Mouse (Mus musculus) layer of hippocampus, postnatal 36 days (tissue): ENCODE data around the gene Gpr83. TPM values are rescaled to one million over a fixed set of nuclear protein-coding genes. Genes with fewer than 3 reads are reported as not detected.

Source experiments
- DNase-seq, 2 experiments: peaks; one replicate each; pipeline ENCODE4 v3.0.0; 2022
- total RNA-seq, 2 experiments: library from RNA; stranded (reverse); gene quantifications; 2 replicates each; pipeline ENCODE4 v1.2.3; 2021

Gene Gpr83
- 10 to 100 TPM; 13.0 to 13.8 TPM for total RNA-seq

DNA sequence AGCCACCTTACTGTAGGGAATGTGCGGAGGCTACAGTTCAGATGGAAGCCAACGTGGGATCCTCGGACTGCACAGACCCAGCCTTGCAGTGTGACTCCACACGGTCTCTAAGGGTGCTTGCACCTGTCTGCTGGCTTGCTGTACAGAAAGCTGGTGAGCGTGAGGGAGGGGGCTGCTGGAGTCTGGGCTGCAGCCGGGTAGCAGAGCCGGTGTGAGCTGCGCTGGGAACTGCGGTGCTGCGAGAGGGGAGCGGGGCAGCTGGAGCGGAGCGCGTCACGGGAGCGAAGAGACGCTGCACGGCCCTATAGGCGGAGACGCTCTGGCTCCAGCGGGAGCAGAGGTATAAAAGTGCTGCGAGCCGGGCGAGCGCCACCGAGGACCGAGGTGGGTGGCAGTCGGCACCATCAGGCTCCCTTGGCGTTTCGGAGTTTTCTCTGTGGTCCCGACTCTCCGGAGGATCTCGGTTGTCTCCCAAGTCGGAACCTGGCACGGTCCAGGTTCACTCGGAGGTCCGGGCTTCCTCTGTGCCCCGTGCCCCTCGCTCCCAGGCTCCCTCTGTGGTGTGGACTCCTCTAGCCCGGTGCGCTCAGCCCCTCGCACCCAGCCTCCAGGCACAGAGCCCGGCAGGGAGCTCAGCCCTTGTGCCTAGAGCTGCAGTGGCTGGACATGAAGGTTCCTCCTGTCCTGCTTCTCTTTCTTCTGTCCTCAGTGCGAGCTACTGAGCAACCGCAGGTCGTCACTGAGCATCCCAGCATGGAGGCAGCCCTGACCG is at the start of gene Gpr83:
TSS of gene Gpr83 (plus strand) at position 343 of the 772 bp plus-strand sequence.
- DNase-seq, result peak; percentile 57 to 65

DNA sequence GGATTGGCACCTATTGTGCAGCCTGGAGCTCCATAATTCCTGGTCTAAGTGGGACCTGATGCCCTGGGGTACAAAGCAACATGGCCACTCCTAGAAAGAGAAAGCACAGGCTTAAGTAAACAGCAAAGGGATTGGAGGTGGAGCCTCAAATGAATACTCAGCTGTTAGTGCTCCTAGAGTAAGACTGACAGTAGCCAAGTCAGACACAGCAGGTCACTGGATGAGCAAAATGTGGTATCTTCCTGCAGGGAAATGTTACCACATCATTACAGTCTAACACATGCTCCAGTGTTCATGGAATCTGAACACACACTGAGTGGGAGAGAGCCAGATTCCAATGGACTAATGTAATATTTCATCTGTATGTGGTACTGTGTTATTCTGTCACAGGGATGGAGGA is 38.6 kb upstream of the Gpr83 start:
- DNase-seq, result no peak

DNA sequence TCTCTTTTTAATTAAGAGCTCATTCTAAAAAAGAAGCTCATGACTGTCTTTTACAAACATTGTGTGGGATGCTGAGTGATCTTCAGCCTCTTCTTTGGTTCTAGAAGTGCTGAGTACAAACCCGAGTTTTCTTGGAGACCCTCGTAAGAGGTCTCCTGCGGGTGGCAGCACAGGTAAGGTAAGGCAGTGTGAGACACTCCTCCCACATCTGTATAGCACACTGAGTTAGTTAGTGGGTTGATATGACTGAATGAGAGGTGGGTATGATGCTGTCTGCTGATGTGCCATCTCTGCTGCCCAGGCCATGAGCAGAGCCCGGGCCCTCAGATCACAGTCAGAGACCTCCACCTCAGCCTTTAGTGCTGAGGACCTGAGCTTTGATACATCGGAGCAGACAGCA is 35.2 kb upstream of the Gpr83 start:
- no peak for DNase-seq

- DNase-seq, result no peak
These were observed 32.1 kb upstream of the Gpr83 start for GRCm38 (mm10) chr9:14827875-14828274.

- no peak for DNase-seq
These were observed 28.0 kb upstream of the Gpr83 start for GRCm38 (mm10) chr9:14832046-14832445.

DNA sequence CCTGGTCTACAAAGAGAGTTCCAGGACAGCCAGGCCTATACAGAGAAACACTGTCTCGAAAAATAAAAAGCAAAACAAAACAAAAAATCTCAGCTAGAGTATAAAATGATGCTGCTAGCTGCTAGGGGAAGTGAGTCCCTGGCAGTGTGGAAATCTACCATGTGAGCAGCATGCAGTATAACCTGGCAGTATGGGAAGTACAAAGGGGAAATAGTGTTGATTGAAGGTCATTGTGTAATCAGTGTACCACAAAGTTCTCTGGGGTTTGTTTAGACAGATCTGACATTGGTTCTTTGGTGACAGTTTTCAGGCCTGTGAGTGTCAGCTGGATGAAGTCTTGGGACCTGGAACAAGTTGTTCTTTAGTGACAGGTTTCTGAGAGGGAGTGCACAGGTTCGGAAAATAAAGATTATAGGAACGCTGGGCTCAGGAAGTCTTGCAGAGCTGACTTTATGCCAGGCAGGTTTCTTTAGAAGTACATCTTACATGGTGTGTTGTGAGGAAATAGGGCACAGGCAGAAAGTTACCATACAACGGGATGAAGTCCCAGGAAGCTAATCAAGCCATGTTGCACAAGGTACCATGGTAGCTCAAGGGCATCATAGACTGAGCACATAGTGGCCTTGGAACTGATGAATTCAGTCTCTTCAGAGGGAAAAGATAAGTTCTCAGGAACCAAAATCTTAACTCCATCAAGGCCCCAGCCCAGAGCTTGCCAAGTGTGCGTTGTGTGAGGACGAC is 24.5 kb upstream of the Gpr83 start:
- DNase-seq, result no peak

GRCm38 (mm10) chr9:14839527-14839926 is 20.5 kb upstream of the Gpr83 start:
- no peak for DNase-seq

GRCm38 (mm10) chr9:14839970-14840369 is 20.0 kb upstream of the Gpr83 start:
- no peak for DNase-seq

GRCm38 (mm10) chr9:14841878-14842761 is 17.9 kb upstream of the Gpr83 start:
- no peak for DNase-seq

- DNase-seq, result no peak
These were observed 16.6 kb upstream of the Gpr83 start for GRCm38 (mm10) chr9:14843311-14843857.

DNA sequence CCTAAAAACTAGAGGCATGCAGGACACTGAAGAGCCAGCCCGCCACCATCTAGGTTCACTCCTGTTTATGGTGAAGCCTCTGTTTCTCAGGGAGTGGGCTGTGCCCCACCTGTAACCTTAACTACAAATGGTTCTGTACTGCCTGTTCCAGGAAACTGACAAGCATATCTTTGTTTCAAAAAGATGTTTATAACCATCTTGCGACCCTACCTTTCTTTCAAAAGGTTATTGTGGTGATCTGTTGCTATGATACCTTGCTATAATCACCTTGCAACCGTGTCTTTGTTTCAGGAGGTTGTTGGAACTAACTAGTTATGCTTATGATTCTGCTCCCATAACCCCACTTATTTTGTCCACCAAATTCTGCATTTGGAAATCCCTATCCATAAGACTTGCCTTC is 16.1 kb upstream of the Gpr83 start:
- no peak for DNase-seq

GRCm38 (mm10) chr9:14846428-14846827 is 13.6 kb upstream of the Gpr83 start:
- DNase-seq, result no peak

DNA sequence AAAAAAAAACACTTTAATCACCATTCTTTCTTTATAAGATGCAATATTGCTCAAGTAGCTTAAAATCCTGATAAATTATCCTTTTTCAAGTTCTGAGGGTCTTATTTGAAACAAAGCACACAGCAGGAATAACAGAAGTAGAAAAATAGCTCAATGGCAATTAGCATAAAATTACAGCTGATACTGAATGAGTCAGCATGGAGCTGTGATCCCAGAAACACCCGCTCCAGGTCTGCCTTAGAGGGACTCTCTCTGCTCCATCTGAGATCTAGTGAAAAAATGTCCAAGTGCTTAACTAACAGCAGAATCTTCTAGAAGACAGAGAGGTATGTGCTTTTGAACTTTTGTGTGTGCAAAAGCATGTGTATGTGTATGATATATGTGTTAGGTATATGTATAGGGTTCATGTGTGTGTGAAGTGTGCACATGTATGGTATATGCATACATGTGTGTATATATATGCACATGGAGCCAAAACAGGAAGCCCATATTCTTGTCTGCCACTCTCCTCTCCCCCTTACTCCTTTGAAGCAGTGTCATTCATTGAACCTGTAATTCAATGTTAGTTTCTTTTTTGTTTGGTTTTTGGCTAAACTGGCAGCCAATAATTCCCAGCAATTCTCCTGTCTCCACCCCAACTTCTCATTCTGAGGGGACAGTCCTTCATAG is 11.6 kb upstream of the Gpr83 start:
- no peak for DNase-seq

- DNase-seq, result no peak
These were observed 5.4 kb upstream of the Gpr83 start for GRCm38 (mm10) chr9:14854585-14854984.

- DNase-seq, result no peak
These were observed 2.9 kb upstream of the Gpr83 start for GRCm38 (mm10) chr9:14856922-14857654.

DNA sequence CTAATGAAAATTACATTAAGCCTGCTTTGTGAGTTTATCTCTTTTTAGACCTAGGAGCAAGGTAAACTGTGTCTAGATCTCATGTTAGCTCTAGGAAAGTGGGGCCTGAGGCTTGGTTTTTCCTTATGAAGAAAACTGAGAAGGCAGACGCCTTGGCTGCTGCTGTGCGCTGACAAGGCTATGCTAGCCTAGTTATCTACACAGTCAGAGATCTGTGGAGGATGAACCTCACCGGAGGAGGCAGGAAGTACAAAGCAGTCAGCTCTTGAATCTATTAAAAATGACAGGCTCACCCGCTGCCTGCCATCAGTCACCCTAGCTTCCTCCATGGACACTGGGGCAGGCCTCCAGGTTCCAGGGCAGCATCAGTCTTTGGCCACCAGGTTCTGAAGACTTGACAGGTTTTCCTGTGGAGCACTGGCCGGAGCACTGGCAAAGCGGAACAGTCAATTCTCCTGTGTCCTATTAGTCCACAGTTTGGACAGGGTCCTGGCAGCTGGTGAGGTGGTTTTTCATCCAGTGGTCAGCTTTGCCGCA is 1.8 kb upstream of the Gpr83 start:
- DNase-seq, result no peak

DNA sequence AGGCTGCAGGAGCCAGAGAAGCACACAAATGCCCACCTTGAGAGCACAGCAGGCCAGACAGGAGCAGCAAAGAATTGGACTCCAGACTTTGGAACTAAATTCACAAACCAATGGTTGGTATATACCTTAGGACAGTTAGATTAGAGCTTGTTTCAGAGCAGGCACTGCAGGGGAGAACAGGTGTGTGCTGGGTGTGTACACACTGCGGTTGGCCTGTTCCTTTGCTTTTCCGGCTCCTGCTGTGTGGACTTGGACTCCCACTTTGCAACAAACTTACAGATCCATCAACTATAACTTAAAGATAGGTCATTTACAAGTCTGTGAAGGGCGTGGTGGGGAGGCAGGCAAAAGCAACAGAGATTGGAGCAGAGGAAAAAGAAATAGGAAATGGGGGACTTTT is 1.2 kb upstream of the Gpr83 start:
- no peak for DNase-seq

DNA sequence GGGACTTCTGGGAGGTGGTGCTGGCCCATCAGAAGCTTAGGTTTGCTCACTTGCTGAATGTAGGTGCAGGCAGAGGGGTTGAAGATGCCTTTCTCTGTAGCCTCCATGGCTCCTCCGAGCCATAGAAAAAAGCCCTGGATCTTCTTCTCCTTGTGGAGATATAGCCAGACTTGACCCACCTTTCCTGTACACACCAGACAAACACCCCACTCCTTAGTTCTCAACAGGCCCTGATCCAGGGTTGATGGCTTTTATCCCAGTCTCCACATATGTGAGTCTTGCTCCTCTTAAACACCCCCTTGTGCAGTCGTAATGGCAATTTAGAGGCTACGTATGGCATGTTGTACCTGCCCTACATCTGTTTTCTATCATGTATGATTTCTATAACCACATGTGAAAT is 3.1 kb downstream of the Gpr83 start:
- no peak for DNase-seq

GRCm38 (mm10) chr9:14864726-14865125 is 4.7 kb downstream of the Gpr83 start:
- DNase-seq, result no peak

- DNase-seq, result peak in 1 of 2 experiments; percentile 45
These were observed 6.9 kb downstream of the Gpr83 start for GRCm38 (mm10) chr9:14866957-14867356.

DNA sequence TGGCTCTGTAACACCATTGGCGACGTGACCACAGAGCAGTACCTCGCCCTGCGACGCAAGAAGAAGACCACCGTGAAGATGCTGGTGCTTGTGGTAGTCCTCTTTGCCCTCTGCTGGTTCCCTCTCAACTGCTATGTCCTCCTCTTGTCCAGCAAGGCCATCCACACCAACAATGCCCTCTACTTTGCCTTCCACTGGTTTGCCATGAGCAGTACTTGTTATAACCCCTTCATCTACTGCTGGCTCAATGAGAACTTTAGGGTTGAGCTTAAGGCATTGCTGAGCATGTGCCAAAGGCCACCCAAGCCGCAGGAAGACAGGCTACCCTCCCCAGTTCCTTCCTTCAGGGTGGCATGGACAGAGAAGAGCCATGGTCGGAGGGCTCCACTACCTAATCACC is 8.3 kb downstream of the Gpr83 start:
- DNase-seq, result no peak
